Comparison of ENCODE assay signal across 30 mouse cellular contexts in genomic region chr14:105354121-105354520, GRCm38 (mm10).
DNase-seq lines count a peak whose midpoint lies in the region; ATAC-seq and TF ChIP-seq lines count a peak whose summit lies in the region.
"Had no signal": no experiment of that assay in that cellular context is flagged by ENCODE, and none has a peak within 500 bp of the region (broad histone marks: within the 10 kb centered on the region; RNA-seq: fewer than 3 reads in every experiment).

No protein-coding gene starts in this region.

- no peak overlapping the region for H3K4me3 ChIP-seq in kidney, postnatal 0 days (replicated peaks; ENCODE audit: low read depth, low read length)
- H3K4me3 ChIP-seq: embryonic facial prominence, embryonic 12.5 days; embryonic facial prominence, embryonic 15.5 days; heart, embryonic 12.5 days; heart, embryonic 15.5 days; hindbrain, embryonic 10.5 days; hindbrain, embryonic 13.5 days; intestine, embryonic 15.5 days had no signal

- no peak overlapping the region for H3K4me2 ChIP-seq in kidney, postnatal 0 days (ENCODE audit: low read length)
- H3K4me2 ChIP-seq: embryonic facial prominence, embryonic 12.5 days; embryonic facial prominence, embryonic 15.5 days; heart, embryonic 12.5 days; heart, embryonic 15.5 days; hindbrain, embryonic 13.5 days; intestine, embryonic 15.5 days had no signal

- no peak overlapping the region for H3K27ac ChIP-seq in kidney, postnatal 0 days
- H3K27ac ChIP-seq: embryonic facial prominence, embryonic 12.5 days; embryonic facial prominence, embryonic 15.5 days; heart, embryonic 15.5 days; hindbrain, embryonic 10.5 days; hindbrain, embryonic 13.5 days; intestine, embryonic 15.5 days had no signal

- H3K27me3 ChIP-seq in kidney, postnatal 0 days (ENCODE audit: insufficient read depth, low read length), result no peaks in the 10 kb centered on the region
- H3K27me3 ChIP-seq: CH12.LX; embryonic facial prominence, embryonic 12.5 days; embryonic facial prominence, embryonic 15.5 days; heart, embryonic 12.5 days; heart, embryonic 15.5 days; hindbrain, embryonic 13.5 days; intestine, embryonic 15.5 days had no signal

- H3K4me1 ChIP-seq in kidney, postnatal 0 days (replicated peaks; ENCODE audit: insufficient read depth, low read length), result no peaks in the 10 kb centered on the region
- H3K4me1 ChIP-seq: embryonic facial prominence, embryonic 12.5 days; embryonic facial prominence, embryonic 15.5 days; hindbrain, embryonic 10.5 days; hindbrain, embryonic 13.5 days; intestine, embryonic 15.5 days had no signal

- no peak for ATAC-seq in kidney, postnatal 0 days (replicated peaks; ENCODE audit: low FRiP score, low read depth)
- ATAC-seq: forebrain, embryonic 14.5 days; forebrain, postnatal 0 days; hindbrain, embryonic 16.5 days; intestine, embryonic 15.5 days; Patski had no signal

- 24% methylated on average over 11 of the region's 11 CpGs for WGBS in kidney, postnatal 0 days

- peak; percentile 26 for DNase-seq in kidney, postnatal 0 days (ENCODE audit: low spot score)
- DNase-seq in kidney, postnatal 36 days, result no peak
- DNase-seq in embryo, embryonic 11 days, result peak; percentile 54
- peak; percentile 43 for DNase-seq in mesoderm, embryonic 11.5 days (ENCODE audit: low read depth, low spot score)
- DNase-seq in spleen, adult 12 weeks (ENCODE audit: low spot score), result no peak
- no peak for DNase-seq in spleen, postnatal 4 days (ENCODE audit: low spot score in 2 of 2)
- DNase-seq: adrenal gland, adult 2 months; adrenal gland, postnatal 14 days; B cell, adult 2 months; cerebellum, adult 11 months; cerebellum, adult 2 months; cerebellum, adult 9-11 months; cerebellum, postnatal 25 days; forebrain, postnatal 0 days; gastrocnemius, postnatal 25 days; heart, adult 18-20 months; heart, postnatal 10 days; heart, postnatal 36 days had no signal

- H3K9me3 ChIP-seq in kidney, postnatal 0 days (replicated peaks; ENCODE audit: low read length), result no peaks in the 10 kb centered on the region
- H3K9me3 ChIP-seq: embryonic facial prominence, embryonic 12.5 days; embryonic facial prominence, embryonic 15.5 days; heart, embryonic 12.5 days; heart, embryonic 15.5 days; hindbrain, embryonic 10.5 days; hindbrain, embryonic 13.5 days; intestine, embryonic 15.5 days had no signal

- no peaks in the 10 kb centered on the region for H3K36me3 ChIP-seq in kidney, postnatal 0 days (ENCODE audit: insufficient read depth, low read length)
- H3K36me3 ChIP-seq: embryonic facial prominence, embryonic 12.5 days; embryonic facial prominence, embryonic 15.5 days; G1E; heart, embryonic 12.5 days; heart, embryonic 15.5 days; hindbrain, embryonic 10.5 days; hindbrain, embryonic 13.5 days; intestine, embryonic 15.5 days had no signal

- no peak for TF ChIP-seq CTCF in kidney, postnatal 0 days (IDR thresholded peaks at IDR 0.05; ENCODE audit: low read depth)

- H3K9ac ChIP-seq in kidney, postnatal 0 days (ENCODE audit: low read depth, low read length), result no peak overlapping the region
- H3K9ac ChIP-seq: embryonic facial prominence, embryonic 12.5 days; embryonic facial prominence, embryonic 15.5 days; forebrain, postnatal 0 days; heart, embryonic 12.5 days; heart, embryonic 15.5 days; hindbrain, embryonic 13.5 days; intestine, embryonic 15.5 days had no signal

Comparison
In these comparisons a context has a peak if more than half of its experiments do, and no peak if none do; other contexts are left out.
1. DNase-seq: peak in kidney, postnatal 0 days (single experiment), embryo, embryonic 11 days (single experiment) and mesoderm, embryonic 11.5 days (single experiment); none in kidney, postnatal 36 days (0 of 2), spleen, adult 12 weeks (single experiment) and spleen, postnatal 4 days (0 of 2).